In the genomic region with DNA sequence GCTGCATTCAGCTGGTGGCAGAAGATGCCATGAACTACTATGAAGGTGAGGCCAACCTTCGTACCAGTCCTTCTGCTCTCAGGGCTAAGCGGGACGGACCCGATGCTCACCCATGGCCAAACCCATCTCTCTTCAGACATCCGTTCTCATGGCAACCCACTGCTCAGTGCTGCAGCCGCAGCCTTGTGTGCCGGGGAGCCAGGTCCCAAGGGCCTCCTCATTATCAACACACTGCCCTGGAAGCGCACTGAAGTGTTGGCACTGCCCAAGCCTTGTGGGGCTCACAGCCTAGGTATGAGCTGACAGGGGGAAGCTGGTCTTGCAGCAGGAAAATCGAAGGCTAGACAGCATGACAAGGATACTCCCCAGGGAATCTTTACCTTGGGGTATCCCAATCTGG, we compare ENCODE assay signal across 28 mouse cellular contexts.
"Had no signal": no experiment of that assay in that cellular context is flagged by ENCODE, and none has a peak within 500 bp of the region (broad histone marks: within the 10 kb centered on the region; RNA-seq: fewer than 3 reads in every experiment).

No protein-coding gene starts in this region.

- H3K4me3 ChIP-seq: left cerebral cortex, adult 2 months; limb, embryonic 10.5 days; limb, embryonic 12.5 days; limb, embryonic 13.5 days; limb, embryonic 15.5 days; liver, embryonic 12.5 days; liver, embryonic 13.5 days; liver, embryonic 15.5 days; lung, embryonic 15.5 days; megakaryocyte, embryonic 14.5 days; midbrain, embryonic 10.5 days; midbrain, embryonic 12.5 days; midbrain, embryonic 15.5 days; myocyte; neural tube, embryonic 12.5 days; neural tube, embryonic 13.5 days had no signal

- H3K4me2 ChIP-seq: limb, embryonic 12.5 days; limb, embryonic 13.5 days; limb, embryonic 15.5 days; liver, embryonic 11.5 days; liver, embryonic 12.5 days; liver, embryonic 13.5 days; liver, embryonic 15.5 days; lung, embryonic 14.5 days; lung, embryonic 15.5 days; midbrain, embryonic 12.5 days; midbrain, embryonic 15.5 days; neural tube, embryonic 12.5 days; neural tube, embryonic 13.5 days had no signal

- H3K27ac ChIP-seq: left cerebral cortex, adult 2 months; limb, embryonic 10.5 days; limb, embryonic 12.5 days; limb, embryonic 13.5 days; limb, embryonic 15.5 days; liver, embryonic 12.5 days; liver, embryonic 13.5 days; liver, embryonic 14.5 days; liver, embryonic 15.5 days; lung, embryonic 15.5 days; macrophage; midbrain, embryonic 10.5 days; midbrain, embryonic 12.5 days; midbrain, embryonic 15.5 days; neural tube, embryonic 12.5 days; neural tube, embryonic 13.5 days had no signal

- H3K9me3 ChIP-seq: limb, embryonic 10.5 days; limb, embryonic 12.5 days; limb, embryonic 13.5 days; limb, embryonic 15.5 days; liver, embryonic 12.5 days; liver, embryonic 13.5 days; liver, embryonic 15.5 days; lung, embryonic 15.5 days; megakaryocyte, embryonic 14.5 days; midbrain, embryonic 10.5 days; midbrain, embryonic 12.5 days; midbrain, embryonic 15.5 days; neural tube, embryonic 12.5 days; neural tube, embryonic 13.5 days had no signal

- H3K9ac ChIP-seq: limb, embryonic 12.5 days; limb, embryonic 13.5 days; limb, embryonic 15.5 days; liver, embryonic 12.5 days; liver, embryonic 13.5 days; liver, embryonic 14.5 days; liver, embryonic 15.5 days; liver, postnatal 0 days; lung, embryonic 14.5 days; lung, embryonic 15.5 days; midbrain, embryonic 12.5 days; midbrain, embryonic 15.5 days; neural tube, embryonic 12.5 days; neural tube, embryonic 13.5 days had no signal

- H3K27me3 ChIP-seq: limb, embryonic 12.5 days; limb, embryonic 13.5 days; limb, embryonic 15.5 days; liver, embryonic 12.5 days; liver, embryonic 13.5 days; liver, embryonic 15.5 days; lung, embryonic 15.5 days; megakaryocyte, embryonic 14.5 days; midbrain, embryonic 12.5 days; midbrain, embryonic 15.5 days; neural tube, embryonic 12.5 days; neural tube, embryonic 13.5 days had no signal

- H3K4me1 ChIP-seq: limb, embryonic 10.5 days; limb, embryonic 12.5 days; limb, embryonic 13.5 days; limb, embryonic 15.5 days; liver, embryonic 12.5 days; liver, embryonic 13.5 days; liver, embryonic 15.5 days; lung, embryonic 15.5 days; midbrain, embryonic 10.5 days; midbrain, embryonic 12.5 days; midbrain, embryonic 15.5 days; neural tube, embryonic 12.5 days; neural tube, embryonic 13.5 days had no signal

- DNase-seq: left cerebral cortex, postnatal 4 days; liver; liver, embryonic 13.5 days; liver, postnatal 0 days; lung, adult 18-20 months; lung, adult 2 months; lung, embryonic 14.5 days; lung, postnatal 14 days; lung, postnatal 4 days; midbrain, embryonic 14.5 days had no signal

- ATAC-seq: liver, embryonic 12.5 days; liver, postnatal 0 days had no signal
